Mouse (Mus musculus) testis, postnatal 10 days (tissue): Measurements from ENCODE around the gene Usp13.

Experiments used
- DNase-seq: peaks from one replicate; pipeline ENCODE4 v3.0.0; 2021; ENCODE audit warnings: low spot score

Gene Usp13

GRCm38 (mm10) chr3:32817357-32818326 lies at the start of gene Usp13:
TSS of gene Usp13 (plus strand) at chr3:32817546.
- peak; percentile 68 for DNase-seq

GRCm38 (mm10) chr3:32770781-32771180 lies 46.6 kb upstream of the Usp13 start:
- no peak for DNase-seq

GRCm38 (mm10) chr3:32817001-32817356 lies 367 bp upstream of the Usp13 start:
- DNase-seq, result no peak

- no peak for DNase-seq
Measured at GRCm38 (mm10) chr3:32818327-32818900, 1.1 kb downstream of the Usp13 start.

- DNase-seq, result no peak
Measured at GRCm38 (mm10) chr3:32822620-32823019, 5.3 kb downstream of the Usp13 start.

DNA sequence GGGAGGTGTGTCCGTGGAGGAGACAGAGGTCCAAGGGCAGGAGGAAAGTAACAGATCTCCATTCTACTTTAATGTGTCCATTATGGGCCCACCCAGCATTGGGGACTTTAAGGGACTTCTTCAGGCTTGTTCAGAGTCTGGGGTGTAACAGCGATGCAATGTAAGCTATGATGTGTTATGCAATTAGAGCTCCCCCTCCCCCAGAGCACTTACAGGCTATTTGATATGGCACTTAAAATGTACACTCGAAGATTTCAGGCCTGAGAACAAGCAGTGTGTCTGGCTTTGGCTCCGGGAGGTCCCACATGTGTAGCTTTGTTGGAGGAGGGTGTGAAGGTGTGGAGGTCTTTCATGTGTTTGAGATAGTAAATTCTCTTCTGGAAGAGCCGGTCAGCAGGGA lies 7.6 kb downstream of the Usp13 start:
- no peak for DNase-seq

DNA sequence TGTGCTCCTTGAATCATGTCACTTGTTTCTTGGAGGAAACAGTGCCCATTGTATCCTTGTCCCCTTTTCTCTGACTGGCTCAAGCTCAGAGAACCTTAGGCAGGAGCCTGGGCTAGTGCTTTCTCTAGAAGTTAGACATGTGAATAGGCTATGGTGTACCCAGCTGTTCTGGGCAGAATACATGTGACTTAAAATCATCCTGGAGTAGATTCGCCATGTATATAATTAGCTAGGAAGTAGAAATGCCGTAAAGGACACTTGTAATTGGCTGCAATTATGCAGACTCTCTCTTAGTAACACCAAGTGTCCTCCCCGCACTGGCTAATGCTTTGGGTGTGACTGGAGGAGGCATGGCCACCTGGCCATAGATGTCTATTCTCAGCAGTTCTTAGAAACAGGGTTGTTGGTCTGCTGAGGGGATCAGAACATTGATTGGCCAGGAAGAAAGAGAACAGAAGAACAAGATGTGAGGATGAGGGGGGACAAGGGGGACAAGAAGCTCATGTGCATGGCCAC lies 8.7 kb downstream of the Usp13 start:
- DNase-seq, result no peak

- no peak for DNase-seq
Measured at GRCm38 (mm10) chr3:32826701-32827100, 9.4 kb downstream of the Usp13 start.

DNA sequence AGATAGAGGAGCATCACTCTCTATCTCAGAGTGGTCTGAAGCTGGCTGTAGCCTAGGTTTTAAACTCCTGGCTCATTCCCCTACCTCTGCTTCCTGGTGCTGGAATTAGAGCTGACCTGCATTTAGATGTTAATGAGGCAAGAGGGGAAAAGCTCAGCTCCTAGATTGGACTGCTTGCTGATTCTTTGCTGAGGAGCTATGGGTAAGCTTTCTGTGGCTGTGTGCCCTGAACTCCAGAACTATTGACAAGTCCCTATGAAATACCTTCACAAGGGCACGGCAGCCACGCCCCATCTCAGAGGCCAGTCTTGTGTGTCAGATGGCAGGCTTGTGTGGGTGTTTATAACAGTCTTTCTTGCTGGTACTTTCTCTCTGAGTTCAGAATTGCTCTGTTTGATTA lies 16.5 kb downstream of the Usp13 start:
- DNase-seq, result no peak

GRCm38 (mm10) chr3:32837847-32838246 lies 20.5 kb downstream of the Usp13 start:
- no peak for DNase-seq

GRCm38 (mm10) chr3:32856362-32857107 lies 39.2 kb downstream of the Usp13 start:
- DNase-seq, result no peak

DNA sequence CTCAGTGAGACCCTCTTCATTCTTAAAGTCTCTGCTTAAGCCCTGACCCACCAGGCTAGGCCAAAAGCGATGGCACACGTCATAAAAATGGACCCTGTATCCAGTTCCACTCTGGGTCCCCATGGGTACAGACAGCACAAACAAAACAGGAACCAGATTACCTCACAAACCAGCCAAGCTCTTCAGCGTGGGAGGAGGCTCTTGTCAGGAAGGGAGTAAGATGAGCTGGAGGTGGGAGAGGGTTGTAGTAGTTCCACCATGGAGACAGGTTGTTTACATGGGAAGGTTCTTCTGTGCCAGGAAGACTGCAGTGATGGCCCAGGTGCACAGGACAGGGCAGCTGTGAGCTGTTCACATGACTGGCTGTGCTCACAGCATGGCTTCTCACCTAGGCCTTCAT lies 53.7 kb downstream of the Usp13 start:
- no peak for DNase-seq

DNA sequence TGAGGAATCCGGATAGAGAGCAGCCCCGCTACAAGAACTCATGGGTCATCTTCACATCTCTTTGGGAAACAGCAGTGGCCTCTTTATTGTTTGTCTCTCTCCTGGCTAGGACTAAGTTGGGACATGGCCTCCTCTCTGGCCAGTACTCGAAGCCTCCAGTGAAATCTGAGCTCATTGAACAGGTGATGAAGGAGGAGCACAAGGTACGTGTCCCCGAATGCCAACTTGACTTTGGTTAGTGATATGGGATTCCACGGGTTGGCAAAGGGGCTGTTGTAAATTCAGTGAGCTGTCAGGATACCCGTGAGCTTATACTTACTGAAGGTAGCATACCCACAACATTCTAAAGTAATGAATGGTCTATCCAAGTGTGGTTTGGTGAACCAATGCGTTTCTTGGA lies 69.0 kb downstream of the Usp13 start:
- no peak for DNase-seq

DNA sequence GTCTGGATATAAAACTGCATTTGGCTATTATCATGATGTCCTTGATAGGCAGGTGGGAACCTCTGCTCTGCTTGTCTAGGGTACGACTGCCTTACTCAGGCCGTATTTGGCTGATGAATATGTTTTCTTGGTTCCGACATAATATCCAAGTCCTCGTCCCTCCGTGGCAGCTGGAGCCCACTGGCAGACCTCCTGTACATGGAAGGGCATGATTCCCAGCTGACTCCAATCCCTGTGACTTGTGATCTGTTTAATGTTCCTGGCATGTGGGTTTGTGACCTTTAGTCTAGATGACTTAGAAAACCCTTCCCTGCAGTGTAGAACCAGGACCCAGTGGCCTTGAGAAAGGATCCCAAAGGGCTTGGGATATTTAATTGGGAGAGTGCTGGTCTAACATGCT lies 71.5 kb downstream of the Usp13 start:
- no peak for DNase-seq

- DNase-seq, result no peak
Measured at GRCm38 (mm10) chr3:32890174-32890573, 72.8 kb downstream of the Usp13 start.

GRCm38 (mm10) chr3:32903462-32903861 lies 86.1 kb downstream of the Usp13 start:
- DNase-seq, result no peak

- no peak for DNase-seq
Measured at GRCm38 (mm10) chr3:32904599-32904998, 87.3 kb downstream of the Usp13 start.

DNA sequence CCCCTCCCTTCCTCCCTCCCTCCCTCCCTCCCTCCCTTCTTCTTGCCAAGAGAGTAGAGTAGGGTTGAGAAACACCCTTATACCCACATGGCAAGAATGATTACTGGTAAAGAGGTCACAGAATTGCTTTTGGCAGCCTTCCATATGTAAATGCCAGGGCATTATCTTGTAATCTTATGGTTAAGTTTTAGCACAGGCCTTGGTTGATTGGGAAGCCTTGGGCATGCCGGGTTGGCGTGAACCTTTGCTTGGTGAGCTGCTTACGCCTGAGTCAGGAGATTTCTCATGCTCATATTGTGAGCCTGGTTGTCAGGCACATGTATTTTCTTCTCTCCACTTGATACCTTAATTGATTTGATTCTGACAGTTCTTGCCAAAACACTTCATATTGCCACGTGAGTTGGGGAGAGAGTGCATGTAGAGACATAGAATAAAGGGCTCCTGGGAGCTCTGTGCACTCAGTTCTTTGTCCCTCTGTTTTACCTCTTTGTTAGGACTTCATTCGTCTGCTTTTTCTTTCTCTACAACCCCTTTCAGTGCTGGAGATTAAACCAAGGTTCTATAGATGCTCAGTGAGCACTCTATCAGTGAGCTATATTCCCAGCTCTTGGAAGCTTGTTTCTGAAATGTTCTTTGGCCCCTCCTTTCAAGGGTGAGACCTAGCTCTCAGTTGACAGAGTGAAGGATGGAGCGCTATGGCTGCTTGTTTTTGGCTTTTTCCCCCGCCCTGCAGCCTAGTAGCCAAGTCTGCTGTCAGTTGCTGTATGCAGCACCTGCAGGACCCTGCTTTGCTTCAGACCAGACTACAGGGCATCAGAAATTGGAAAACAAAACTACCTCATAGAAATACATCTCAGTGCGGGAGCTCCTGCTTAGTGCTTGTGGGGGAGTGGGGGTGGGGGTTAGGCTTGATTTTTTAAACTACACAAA lies 88.8 kb downstream of the Usp13 start:
- no peak for DNase-seq

- no peak for DNase-seq
Measured at GRCm38 (mm10) chr3:32908400-32908799, 91.1 kb downstream of the Usp13 start.

DNA sequence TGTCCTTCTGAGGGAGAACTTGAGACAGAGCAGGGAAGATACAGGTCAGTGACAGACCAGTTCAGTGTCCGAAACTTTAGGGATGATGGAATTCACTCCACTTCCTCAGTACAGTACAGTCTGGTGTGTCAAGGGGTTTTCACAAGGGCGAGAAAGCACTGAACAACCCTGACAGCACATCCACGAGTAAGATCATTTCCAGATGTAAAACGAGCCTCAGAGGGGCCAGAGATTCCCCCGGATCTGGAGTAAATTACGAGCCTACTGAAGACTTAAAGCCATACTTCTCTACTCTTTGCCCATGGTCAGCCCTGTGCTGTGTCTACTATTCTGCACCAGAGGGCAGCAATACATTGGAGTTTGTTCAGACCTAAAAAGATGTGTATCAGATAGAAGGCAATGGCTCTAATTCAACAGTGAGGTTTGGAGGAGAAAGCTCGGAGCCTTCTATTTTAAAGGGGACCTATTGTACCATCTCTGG lies 92.8 kb downstream of the Usp13 start:
- no peak for DNase-seq

- no peak for DNase-seq
Measured at GRCm38 (mm10) chr3:32924168-32924567, 106.8 kb downstream of the Usp13 start.
